8 mouse cellular contexts compared by ENCODE assay signal in genomic region chr15:88876155-88877020, GRCm38 (mm10). TPM values are rescaled to one million over a fixed set of nuclear protein-coding genes. Genes with fewer than 3 reads are reported as not detected.
A peak's percentile ranks its signal among the peaks of the same experiment; 100 is the strongest.
DNase-seq lines count a peak whose midpoint lies in the region; ATAC-seq lines count a peak whose summit lies in the region.

No protein-coding gene starts in this region.

- DNase-seq in A20 (ENCODE audit: low read depth, low spot score), result peak; percentile 78
- DNase-seq in adrenal gland, postnatal 14 days, result peak; percentile 91
- peak; percentile 85 for DNase-seq in embryonic facial prominence, embryonic 11.5 days (ENCODE audit: low spot score)
- peak; percentile 76 for DNase-seq in heart, adult 8-10 months (ENCODE audit: low spot score)
- peak; percentile 92 for DNase-seq in kidney, adult 9 months
- DNase-seq in liver, embryonic 13.5 days, result peak; percentile 57
- DNase-seq in natural killer cell, adult 2 months (ENCODE audit: low spot score in 2 of 2), result peak; percentile 73 to 82

- H3K27me3 ChIP-seq in embryonic facial prominence, embryonic 11.5 days (ENCODE audit: control insufficient read depth, insufficient read depth, low read length), result no peaks in the 10 kb centered on the region
- peaks cover 6% of the 10 kb centered on the region; the same call in 1 of the 2 replicates for H3K27me3 ChIP-seq in liver, embryonic 13.5 days
- no peaks in the 10 kb centered on the region for H3K27me3 ChIP-seq in stomach, embryonic 15.5 days (replicated peaks)

- H3K27ac ChIP-seq in embryonic facial prominence, embryonic 11.5 days (replicated peaks; ENCODE audit: low read depth, low read length), result no peak overlapping the region
- H3K27ac ChIP-seq in liver, embryonic 13.5 days, result no peak overlapping the region
- no peak overlapping the region for H3K27ac ChIP-seq in stomach, embryonic 15.5 days

- H3K4me2 ChIP-seq in embryonic facial prominence, embryonic 11.5 days (ENCODE audit: low read depth, low read length), result peak overlapping the region; percentile 7
- H3K4me2 ChIP-seq in liver, embryonic 13.5 days, result peak overlapping the region; percentile 32; the same call in 1 of the 2 replicates
- peak overlapping the region; percentile 33; the same call in 1 of the 2 replicates for H3K4me2 ChIP-seq in stomach, embryonic 15.5 days

- ATAC-seq in embryonic facial prominence, embryonic 11.5 days (replicated peaks; ENCODE audit: insufficient number of reproducible peaks, low FRiP score, low TSS enrichment, low read depth), result peak; percentile 80
- peak; percentile 51 for ATAC-seq in liver, embryonic 13.5 days (ENCODE audit: low read depth)
- ATAC-seq in stomach, embryonic 15.5 days (ENCODE audit: insufficient read depth, low FRiP score, low read depth), result peak; percentile 40

- H3K4me3 ChIP-seq in embryonic facial prominence, embryonic 11.5 days (ENCODE audit: low read depth, low read length), result no peak overlapping the region
- no peak overlapping the region for H3K4me3 ChIP-seq in liver, embryonic 13.5 days (replicated peaks)
- no peak overlapping the region for H3K4me3 ChIP-seq in stomach, embryonic 15.5 days (replicated peaks)

- no peaks in the 10 kb centered on the region for H3K36me3 ChIP-seq in embryonic facial prominence, embryonic 11.5 days (replicated peaks; ENCODE audit: control insufficient read depth, insufficient read depth, low read depth, low read length)
- no peaks in the 10 kb centered on the region for H3K36me3 ChIP-seq in liver, embryonic 13.5 days
- no peaks in the 10 kb centered on the region for H3K36me3 ChIP-seq in stomach, embryonic 15.5 days

- no peaks in the 10 kb centered on the region for H3K9me3 ChIP-seq in embryonic facial prominence, embryonic 11.5 days (replicated peaks; ENCODE audit: control insufficient read depth, low read length)
- H3K9me3 ChIP-seq in liver, embryonic 13.5 days (replicated peaks), result no peaks in the 10 kb centered on the region
- H3K9me3 ChIP-seq in stomach, embryonic 15.5 days, result no peaks in the 10 kb centered on the region

- no peak overlapping the region for H3K9ac ChIP-seq in embryonic facial prominence, embryonic 11.5 days (replicated peaks; ENCODE audit: low read length)
- H3K9ac ChIP-seq in liver, embryonic 13.5 days, result no peak overlapping the region
- no peak overlapping the region for H3K9ac ChIP-seq in stomach, embryonic 15.5 days

- 9% methylated on average over 28 of the region's 28 CpGs for WGBS in embryonic facial prominence, embryonic 11.5 days
- WGBS in liver, embryonic 13.5 days (ENCODE audit: insufficient replicate concordance), result 15% methylated on average over 28 of the region's 28 CpGs
- 12% methylated on average over 28 of the region's 28 CpGs for WGBS in stomach, embryonic 15.5 days

- H3K4me1 ChIP-seq in embryonic facial prominence, embryonic 11.5 days (ENCODE audit: control insufficient read depth, insufficient read depth, low read length), result no peaks in the 10 kb centered on the region; the same call in 1 of the 2 replicates
- peaks cover 12% of the 10 kb centered on the region; the same call in 1 of the 2 replicates for H3K4me1 ChIP-seq in liver, embryonic 13.5 days (replicated peaks)
- H3K4me1 ChIP-seq in stomach, embryonic 15.5 days, result peaks cover 6% of the 10 kb centered on the region; the same call in 1 of the 2 replicates

RNA-seq across cellular contexts. Expression of gene Pim3, which starts 14.4 kb away (rescaled TPM):
- total RNA-seq in adrenal gland, postnatal 14 days (2021), result 70.9 and 76.5 TPM in 2 replicates
- 34.5 and 37.4 TPM in 2 replicates for polyA plus RNA-seq in embryonic facial prominence, embryonic 11.5 days (2014; fragmentation: Nextera tagmentation; extraction: Ambion mirVana)
- total RNA-seq in heart, adult 8-10 months (2022), result 100 to 1,000 TPM in 1 of 4 experiments, 10 to 100 TPM in 3; 70.8 to 183 (median 86.1) TPM
- 13.8 and 15.1 TPM in 2 replicates for polyA plus RNA-seq in liver, embryonic 13.5 days (2015; fragmentation: Nextera tagmentation; extraction: Ambion mirVana)
- polyA plus RNA-seq in stomach, embryonic 15.5 days (2015; fragmentation: Nextera tagmentation; extraction: Ambion mirVana), result 68.7 and 74.8 TPM in 2 replicates

RNA-seq across cellular contexts. Expression of gene Creld2, which starts 56.9 kb away (rescaled TPM):
- total RNA-seq in adrenal gland, postnatal 14 days (2021), result 33.0 and 35.0 TPM in 2 replicates
- 76.6 and 77.6 TPM in 2 replicates for polyA plus RNA-seq in embryonic facial prominence, embryonic 11.5 days (2014; fragmentation: Nextera tagmentation; extraction: Ambion mirVana)
- total RNA-seq in heart, adult 8-10 months (2022), result 10 to 100 TPM; 17.2 to 28.0 (median 21.1) TPM
- 49.6 and 55.4 TPM in 2 replicates for polyA plus RNA-seq in liver, embryonic 13.5 days (2015; fragmentation: Nextera tagmentation; extraction: Ambion mirVana)
- polyA plus RNA-seq in stomach, embryonic 15.5 days (2015; fragmentation: Nextera tagmentation; extraction: Ambion mirVana), result 124 and 125 TPM in 2 replicates

RNA-seq across cellular contexts. Expression of gene Alg12, which starts 57.3 kb away (rescaled TPM):
- total RNA-seq in adrenal gland, postnatal 14 days (2021), result 14.3 and 14.8 TPM in 2 replicates
- polyA plus RNA-seq in embryonic facial prominence, embryonic 11.5 days (2014; fragmentation: Nextera tagmentation; extraction: Ambion mirVana), result 11.0 and 11.3 TPM in 2 replicates
- total RNA-seq in heart, adult 8-10 months (2022), result 10 to 100 TPM in 2 of 4 experiments, 1 to 10 TPM in 2; 7.4 to 10.3 (median 9.9) TPM
- 5.6 and 6.3 TPM in 2 replicates for polyA plus RNA-seq in liver, embryonic 13.5 days (2015; fragmentation: Nextera tagmentation; extraction: Ambion mirVana)
- polyA plus RNA-seq in stomach, embryonic 15.5 days (2015; fragmentation: Nextera tagmentation; extraction: Ambion mirVana), result 11.6 and 13.4 TPM in 2 replicates
